Mouse (Mus musculus) liver, adult 2 months (tissue): ENCODE measurements around the gene Gm20521. TPM values are rescaled to one million over a fixed set of nuclear protein-coding genes. Genes with fewer than 3 reads are reported as not detected.

Experiments
- DNase-seq: peaks from one replicate; pipeline ENCODE4 v3.0.0-alpha.2; 2011; ENCODE audit warnings: low read depth, low spot score; ENCODE audit errors: extremely low read depth
- H3K27ac ChIP-seq: fragments of 200-500 bp; replicated peaks from 2 replicates; pipeline ENCODE4 v1.5.1; 2012; ENCODE audit warnings: low read depth, mild to moderate bottlenecking, control low read depth, inconsistent platforms, low read length; ENCODE audit not compliant: insufficient read depth
- H3K27me3 ChIP-seq: fragments of 200-500 bp; 2 replicates; pipeline ENCODE4 v1.6.1; 2012; ENCODE audit warnings: mild to moderate bottlenecking, moderate library complexity, low read length, inconsistent platforms; ENCODE audit not compliant: control insufficient read depth, insufficient read depth
- H3K36me3 ChIP-seq: fragments of 200-500 bp; 2 replicates; pipeline ENCODE4 v1.6.1; 2012; ENCODE audit warnings: low read length, inconsistent platforms; ENCODE audit not compliant: control insufficient read depth, insufficient read depth
- H3K4me1 ChIP-seq: fragments of 200-500 bp; 2 replicates; pipeline ENCODE4 v1.6.1; 2011; ENCODE audit warnings: low read length; ENCODE audit not compliant: control insufficient read depth, insufficient read depth
- H3K4me3 ChIP-seq: fragments of 200-500 bp; 2 replicates; pipeline ENCODE4 v1.5.1; 2011; ENCODE audit warnings: low read depth, mild to moderate bottlenecking, control low read depth, low read length, moderate library complexity; ENCODE audit not compliant: insufficient read depth
- H3K79me2 ChIP-seq: fragments of 200-500 bp; 2 replicates; pipeline ENCODE4 v1.6.1; 2012; ENCODE audit warnings: inconsistent platforms, mild to moderate bottlenecking, low read length, moderate library complexity; ENCODE audit not compliant: control insufficient read depth, insufficient read depth
- H3K9ac ChIP-seq: fragments of 200-500 bp; 2 replicates; pipeline ENCODE4 v1.6.1; 2012; ENCODE audit warnings: low read depth, mild to moderate bottlenecking, control low read depth, inconsistent platforms, low read length
- CTCF ChIP-seq: fragments of 200-500 bp; IDR thresholded peaks from 2 replicates; pipeline ENCODE4 v1.5.1; 2011; ENCODE audit warnings: low read depth, low read length, control low read depth
- POLR2A ChIP-seq: fragments of 200-500 bp; IDR thresholded peaks from 2 replicates; pipeline ENCODE4 v1.6.1; 2011; ENCODE audit warnings: low read length, control low read depth; ENCODE audit not compliant: insufficient read depth; ENCODE audit errors: extremely low read depth
- WGBS: fragments of 180-500 bp; shearing (Covaris S2); methylation state at CpG from one replicate; pipeline ENCODE4 v1.1.7; 2018; 5-methylcytosine and 5-hydroxymethylcytosine counted together
- polyA plus RNA-seq: library from polyadenylated mRNA; depleted of rRNA; stranded (reverse); fragments of >200 nt; gene quantifications from 2 replicates; pipeline ENCODE4 v1.2.3, GENCODE M21; 2012
- total RNA-seq: library from RNA; depleted of rRNA; stranded (reverse); fragments of >200 nt; gene quantifications from 2 replicates; pipeline ENCODE4 v1.2.3, GENCODE M21; 2014

The Gm20521 gene
- total and polyA plus RNA-seq, 2 experiments: 7.9 TPM; not detected in 1

GRCm38 (mm10) chr14:54877048-54877715, 6.1 kb upstream of the Gm20521 start, which contains the start of gene Ppp1r3e:
Gene Ppp1r3e (minus strand): TSS chr14:54877550.
- Histone ChIP-seq H3K36me3 (no peaks in the 10 kb centered on the region), H3K9ac (peak within 1 kb of the TSS; percentile 86), H3K27me3 (no peaks in the 10 kb centered on the region), H3K4me3 (peak within 1 kb of the TSS; percentile 71), H3K4me1 (peaks cover 4% of the 10 kb centered on the region; the same call in 1 of the 2 replicates), H3K27ac (peak within 1 kb of the TSS; percentile 89), H3K79me2 (no peaks in the 10 kb centered on the region)
- TF ChIP-seq CTCF (no peak), POLR2A (peak; percentile 30; the same call in 1 of the 2 replicates)
- peak; percentile 72 for DNase-seq
- WGBS: under 1% methylated on average over 61 of the region's 61 CpGs

- Histone ChIP-seq H3K9ac (peak overlapping the region; percentile 61), H3K27ac (peak overlapping the region; percentile 49; the same call in 1 of the 2 replicates), H3K4me1 (peaks cover 9% of the 10 kb centered on the region; the same call in 1 of the 2 replicates), H3K79me2 (no peaks in the 10 kb centered on the region; the same call in 1 of the 2 replicates), H3K36me3 (no peaks in the 10 kb centered on the region), H3K4me3 (peak overlapping the region; percentile 82), H3K27me3 (no peaks in the 10 kb centered on the region)
- DNase-seq: no peak
- TF ChIP-seq POLR2A: no peak
- no peak for TF ChIP-seq CTCF
- 63% methylated on average over 21 of the region's 21 CpGs for WGBS
Measured at GRCm38 (mm10) chr14:54884022-54884712, 926 bp downstream of the Gm20521 start.

GRCm38 (mm10) chr14:54885309-54885708, 2.1 kb downstream of the Gm20521 start:
- Histone ChIP-seq H3K79me2 (no peaks in the 10 kb centered on the region; the same call in 1 of the 2 replicates), H3K36me3 (no peaks in the 10 kb centered on the region), H3K4me3 (no peak overlapping the region), H3K9ac (no peak overlapping the region), H3K27ac (no peak overlapping the region), H3K4me1 (peaks cover 9% of the 10 kb centered on the region; the same call in 1 of the 2 replicates), H3K27me3 (no peaks in the 10 kb centered on the region)
- DNase-seq: no peak
- TF ChIP-seq CTCF (no peak), POLR2A (no peak)
- WGBS: 96% methylated on average over 11 of the region's 11 CpGs

GRCm38 (mm10) chr14:54892200-54892599, 9.0 kb downstream of the Gm20521 start, which contains the start of gene Pabpn1:
Gene Pabpn1 (plus strand): TSS chr14:54892500.
- Histone ChIP-seq H3K9ac (no peak within 1 kb of the TSS), H3K27me3 (no peaks in the 10 kb centered on the region), H3K4me1 (peaks cover 7% of the 10 kb centered on the region), H3K79me2 (no peaks in the 10 kb centered on the region; the same call in 1 of the 2 replicates), H3K36me3 (peaks cover 19% of the 10 kb centered on the region), H3K4me3 (no peak within 1 kb of the TSS; the same call in 1 of the 2 replicates), H3K27ac (peak within 1 kb of the TSS; percentile 30; the same call in 1 of the 2 replicates)
- no peak for DNase-seq
- TF ChIP-seq CTCF (no peak), POLR2A (no peak)
- 91% methylated on average over 3 of the region's 3 CpGs for WGBS

GRCm38 (mm10) chr14:54893651-54894181, 10.5 kb downstream of the Gm20521 start:
- Histone ChIP-seq H3K36me3 (peaks cover 27% of the 10 kb centered on the region), H3K9ac (peak overlapping the region; percentile 96), H3K4me1 (peaks cover 7% of the 10 kb centered on the region), H3K4me3 (peak overlapping the region; percentile 90), H3K79me2 (no peaks in the 10 kb centered on the region; the same call in 1 of the 2 replicates), H3K27me3 (no peaks in the 10 kb centered on the region), H3K27ac (no peak overlapping the region)
- under 1% methylated on average over 38 of the region's 38 CpGs for WGBS
- DNase-seq: peak; percentile 100
- no peak for TF ChIP-seq CTCF
- TF ChIP-seq POLR2A: peak; percentile 23; the same call in 1 of the 2 replicates
